Mouse (Mus musculus) cerebellum, adult 11 months (tissue): ENCODE results near the gene Them4.
"Not testable (repeated sequence)": the region's sequence is repeated elsewhere in the genome, so short reads cannot be mapped to it uniquely, and the experiment has no call there.

Experiments used
- DNase-seq: peaks from one replicate; pipeline ENCODE4 v3.0.0; 2022

Gene Them4

DNA sequence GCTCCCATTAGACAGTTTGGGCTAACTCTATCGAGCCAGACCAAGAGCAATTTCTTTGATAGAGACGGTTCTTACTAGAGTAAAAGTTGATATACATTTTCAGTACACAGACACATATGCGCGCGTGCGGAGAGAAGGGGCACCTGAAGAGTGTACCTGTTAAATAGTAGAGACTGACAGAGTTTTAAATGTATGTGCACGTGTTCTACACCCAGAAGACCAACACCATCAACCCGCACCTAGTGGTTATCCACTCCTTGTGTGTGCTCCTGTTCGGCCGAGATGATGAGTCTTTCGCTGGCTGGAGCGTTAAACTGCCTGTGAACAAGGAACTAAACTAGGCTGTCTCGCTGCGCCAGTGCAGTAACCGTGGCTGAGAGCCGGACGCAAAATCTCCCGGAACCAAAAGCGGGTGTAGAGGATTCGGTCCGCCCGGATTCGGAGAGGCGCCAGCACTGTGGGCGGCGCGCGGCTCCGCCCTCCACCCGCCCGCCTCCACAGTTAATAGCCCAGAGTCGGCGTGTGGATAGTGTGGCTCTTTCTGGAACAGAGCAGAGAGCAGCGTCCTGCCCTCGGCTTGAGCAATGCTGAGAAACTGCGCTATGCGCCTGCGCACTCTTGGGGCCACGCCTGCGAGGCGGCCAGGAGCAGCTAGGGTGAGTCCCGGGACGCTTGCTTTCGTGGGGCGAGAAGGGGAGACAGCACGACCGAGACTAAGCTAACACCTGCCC is at the start of gene Them4:
Gene Them4 (plus strand): TSS at position 457 of the 731 bp plus-strand sequence.
- DNase-seq, result peak; percentile 94

DNA sequence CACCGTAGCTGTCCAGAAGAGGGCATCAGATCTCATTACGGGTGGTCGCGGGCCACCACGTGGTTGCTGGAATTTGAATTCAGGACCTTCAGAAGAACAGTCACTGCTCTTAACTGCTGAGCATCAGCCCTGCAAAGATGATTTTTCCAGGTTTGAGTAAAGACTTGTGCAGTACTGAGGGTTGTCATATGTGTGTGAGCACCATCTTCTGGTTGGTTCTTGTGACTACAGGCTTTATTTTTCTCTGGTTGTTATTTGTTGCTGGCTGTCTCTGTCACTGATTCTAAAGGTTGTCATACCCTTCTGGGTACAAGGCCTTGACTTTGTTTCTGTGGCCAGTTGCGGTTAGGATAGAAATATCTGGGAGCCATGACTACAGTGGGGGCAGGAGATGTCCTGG is 49.3 kb upstream of the Them4 start:
- no peak for DNase-seq

DNA sequence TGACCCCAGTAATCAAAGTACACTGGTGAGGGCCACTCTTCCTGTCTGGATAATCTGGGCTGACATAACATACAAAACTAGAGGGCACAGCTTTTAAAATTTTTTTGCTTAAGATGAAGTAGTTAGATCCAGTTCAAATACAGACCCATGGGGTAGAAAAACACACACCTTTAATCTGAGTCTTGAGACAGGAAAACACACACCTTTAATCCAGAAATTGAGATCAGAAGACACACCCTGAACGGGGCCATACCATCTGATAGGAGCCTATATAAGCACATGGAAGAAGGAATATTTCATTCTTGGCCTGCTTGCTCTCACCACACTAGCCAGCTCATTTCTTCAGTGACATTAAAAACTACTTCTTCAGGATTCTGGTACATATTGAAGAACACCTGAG is 46.2 kb upstream of the Them4 start, which contains the start of gene Gm4778:
Gene Gm4778 (plus strand): TSS at position 301 of the 400 bp plus-strand sequence.
- not testable (repeated sequence) for DNase-seq

DNA sequence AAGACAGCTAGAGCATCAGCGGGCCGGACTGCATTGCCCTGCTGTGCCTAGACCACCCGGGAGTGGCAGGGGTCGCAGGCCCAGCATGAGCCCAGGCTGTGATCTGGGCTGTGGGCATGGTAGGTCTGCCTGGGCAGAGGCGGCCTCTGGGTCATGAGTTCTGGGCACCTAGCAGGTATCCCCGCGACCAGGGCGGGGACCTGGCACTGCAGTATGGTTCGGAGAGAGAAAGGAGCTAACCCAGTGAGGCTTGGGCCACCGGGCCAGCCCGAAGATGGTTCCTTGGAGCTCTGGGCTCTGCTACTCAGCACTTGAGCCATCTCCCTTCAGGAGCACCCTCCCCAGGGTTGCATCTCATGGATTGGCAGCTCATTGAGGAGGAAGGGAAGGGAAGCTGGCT is 33.9 kb upstream of the Them4 start:
- no peak for DNase-seq

DNA sequence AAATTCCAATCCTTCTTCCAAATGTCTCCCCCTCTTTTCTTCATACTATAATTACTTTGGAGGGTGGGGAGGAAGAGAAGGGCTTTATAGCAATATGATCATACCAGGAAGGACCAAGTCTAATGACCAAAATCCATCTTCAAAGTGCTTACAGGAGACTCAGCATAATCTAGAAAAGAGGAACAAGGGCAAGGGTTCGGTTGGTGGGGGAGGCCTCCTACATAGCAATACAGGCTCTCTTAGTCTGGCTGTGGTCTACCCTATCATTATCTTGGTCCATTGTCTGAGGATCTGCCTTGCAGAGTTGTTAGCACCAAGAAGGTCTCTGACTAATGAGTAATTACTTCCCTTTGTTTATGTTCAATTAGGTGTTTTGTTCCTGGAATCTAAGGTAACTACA is 4.4 kb upstream of the Them4 start:
- DNase-seq, result no peak

DNA sequence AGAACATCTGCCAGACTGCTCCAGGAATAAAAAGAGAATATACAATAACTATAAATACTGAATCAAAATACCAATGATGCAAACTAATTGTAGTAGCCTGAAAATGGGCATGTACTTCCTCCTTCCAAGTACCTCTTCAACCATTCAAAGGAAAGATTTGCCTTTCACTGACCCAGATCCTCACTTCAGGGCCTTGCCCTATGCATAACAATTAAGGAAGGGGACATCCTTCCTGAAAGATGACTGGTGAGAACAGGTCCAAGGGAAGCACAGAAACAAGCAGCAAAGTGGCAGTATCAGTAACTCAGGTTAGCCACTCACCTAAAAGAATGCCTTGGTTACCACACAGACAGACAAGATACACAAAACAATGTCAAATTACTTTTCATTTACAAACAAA is 2.9 kb upstream of the Them4 start:
- no peak for DNase-seq

DNA sequence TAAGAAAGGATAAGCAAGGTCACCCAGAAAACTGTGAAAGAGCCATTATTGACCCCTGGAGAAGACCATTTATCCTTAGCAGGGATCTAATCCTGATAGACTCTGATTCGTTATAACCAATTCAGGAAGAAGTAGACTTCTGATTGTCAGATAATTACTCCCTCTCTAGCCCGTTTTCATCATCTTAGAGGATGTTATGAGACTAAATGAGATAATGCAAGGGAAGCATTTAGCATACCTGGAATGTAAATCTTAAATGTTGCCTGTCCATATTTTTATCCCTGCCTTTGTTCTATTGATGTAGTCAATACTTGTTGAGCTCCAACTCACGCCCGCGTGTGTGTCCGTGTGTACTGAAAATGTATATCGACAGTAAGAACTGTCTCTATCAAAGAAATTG is 602 bp downstream of the Them4 start:
- no peak for DNase-seq

DNA sequence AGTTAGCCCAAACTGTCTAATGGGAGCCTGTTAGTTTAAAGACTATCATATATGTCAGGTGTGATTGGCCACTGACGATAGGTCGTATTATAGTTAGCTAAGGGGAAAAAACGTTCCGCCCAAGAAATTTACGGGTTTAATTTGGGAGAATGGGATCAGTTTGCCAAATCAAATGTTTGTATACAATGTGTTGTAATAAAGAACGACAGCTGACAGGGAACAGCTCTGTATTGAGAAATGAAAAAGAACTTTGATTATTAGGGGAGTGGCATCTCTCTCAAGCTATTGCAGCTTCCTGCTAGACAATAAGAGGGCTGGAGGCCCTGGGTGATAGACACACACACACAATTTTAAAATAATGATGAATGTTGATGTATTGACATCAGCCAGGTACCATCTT is 1.0 kb downstream of the Them4 start:
- no peak for DNase-seq

DNA sequence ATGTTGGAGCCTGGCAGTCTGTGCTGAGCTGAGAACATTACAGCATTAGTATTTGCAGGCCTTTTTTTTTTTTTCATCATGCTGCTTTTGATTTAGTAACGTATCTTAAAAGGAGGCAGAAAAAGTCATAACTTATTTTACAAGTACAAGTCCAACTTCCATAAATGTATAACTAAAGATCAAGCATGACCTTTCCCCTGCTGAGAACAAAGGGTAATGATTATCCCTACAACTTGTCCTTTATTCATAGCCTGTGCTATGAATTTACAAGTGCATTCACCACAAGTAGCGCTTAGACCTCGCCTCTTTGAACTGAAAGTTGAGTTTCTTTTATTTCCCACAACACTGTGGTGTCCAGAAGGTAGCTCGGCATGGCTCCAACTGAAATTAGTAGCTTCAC is 1.5 kb downstream of the Them4 start:
- DNase-seq, result no peak

DNA sequence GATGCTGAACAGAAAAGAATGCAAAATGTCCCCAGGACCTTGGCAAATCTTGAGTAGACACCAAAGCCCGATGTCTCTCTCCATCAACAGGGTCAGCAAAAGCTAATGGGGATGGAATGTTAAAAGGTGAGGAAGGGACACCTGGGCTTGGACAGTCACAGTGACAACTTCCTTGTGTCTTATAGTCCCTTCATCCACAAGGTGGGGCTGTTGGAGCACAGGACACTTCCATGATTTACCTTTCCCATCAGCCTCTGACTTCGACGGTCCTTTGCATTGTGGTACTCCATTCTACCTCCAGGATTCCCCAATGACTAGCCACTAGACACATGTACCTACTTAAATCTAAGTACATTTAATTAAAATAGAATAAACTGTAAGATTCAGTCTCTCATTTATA is 18.8 kb downstream of the Them4 start:
- no peak for DNase-seq

DNA sequence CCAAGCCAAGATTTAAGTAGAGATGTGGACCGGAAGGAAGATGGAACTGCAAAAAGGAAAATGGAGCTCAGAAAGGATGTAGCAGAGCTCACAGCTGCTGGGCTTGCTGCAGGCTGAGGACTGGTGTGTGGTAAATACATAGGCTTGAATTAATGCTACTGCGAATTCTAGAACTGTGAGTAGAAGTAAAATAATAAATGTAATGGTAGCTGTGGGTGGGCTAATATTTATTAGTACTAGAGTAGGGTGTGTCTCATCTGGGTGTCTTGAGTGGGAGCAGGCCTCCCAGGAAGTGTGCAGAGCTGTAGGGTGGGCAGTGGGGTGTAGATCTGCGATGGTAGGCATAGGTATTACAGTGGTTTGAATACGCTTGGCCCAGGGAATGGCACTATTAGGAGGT is 24.6 kb downstream of the Them4 start:
- DNase-seq, result no peak

DNA sequence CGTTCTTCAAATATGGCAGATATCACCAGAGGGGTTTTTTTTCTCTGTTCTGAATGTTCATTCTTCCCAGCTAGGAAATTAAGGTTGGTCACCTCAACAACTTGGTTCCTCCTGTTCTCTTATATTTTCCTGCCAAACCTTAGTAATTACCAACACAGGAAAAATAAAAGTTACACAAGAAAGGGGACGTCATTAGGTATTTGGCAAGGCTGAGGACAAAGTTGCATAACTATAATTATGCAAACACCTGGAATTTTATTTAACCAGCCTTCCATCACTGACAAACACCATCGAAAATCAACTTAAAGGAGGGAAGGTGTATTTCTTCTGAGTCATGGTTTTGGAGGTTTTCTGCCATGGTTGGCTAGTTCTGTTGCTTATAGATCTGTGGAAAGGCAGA is 28.6 kb downstream of the Them4 start:
- DNase-seq, result no peak

DNA sequence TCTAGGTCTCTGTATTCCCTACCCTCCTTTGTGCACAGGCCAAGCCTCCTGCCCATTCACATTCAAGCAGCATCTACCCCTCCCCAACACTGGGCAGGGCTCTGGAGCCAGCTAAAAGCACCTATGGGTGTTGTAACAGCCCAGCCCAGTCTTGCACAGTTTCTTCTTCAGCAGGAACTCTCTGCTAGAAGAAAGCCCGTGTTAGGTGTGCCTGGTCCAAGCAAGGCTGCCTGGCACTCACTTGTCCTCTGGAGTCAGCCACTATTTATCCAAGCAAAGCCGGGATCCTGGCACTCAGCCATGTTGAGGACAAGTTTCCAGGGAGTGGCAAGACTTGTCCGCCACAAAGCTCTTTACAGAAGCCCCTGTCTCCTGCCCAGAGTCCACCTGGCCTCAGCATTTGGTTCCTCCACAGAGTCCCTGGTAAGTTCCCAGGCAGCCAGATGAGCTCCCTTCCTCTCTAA is 32.1 kb downstream of the Them4 start, which contains the start of gene Them5:
Gene Them5 (plus strand): TSS at position 141 of the 464 bp plus-strand sequence.
- DNase-seq, result no peak

DNA sequence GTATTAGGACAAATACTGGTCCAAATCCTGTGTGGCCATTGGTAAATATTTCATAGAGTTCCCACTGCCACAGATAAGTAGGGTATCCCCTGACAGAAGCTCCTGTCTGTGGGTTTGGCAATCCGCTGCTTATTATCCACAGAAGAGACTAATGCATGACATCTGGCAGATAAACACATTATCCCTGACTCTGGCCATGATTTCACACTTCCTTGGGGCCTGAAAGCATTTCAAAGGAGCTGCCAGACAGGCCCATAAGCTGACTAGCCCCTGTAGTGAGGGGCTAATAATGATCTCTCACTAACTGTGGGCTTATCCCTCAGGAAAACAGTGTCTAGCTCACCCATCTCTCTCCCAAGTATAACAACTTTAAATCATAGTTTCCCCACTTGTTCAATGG is 32.7 kb downstream of the Them4 start:
- DNase-seq, result no peak

DNA sequence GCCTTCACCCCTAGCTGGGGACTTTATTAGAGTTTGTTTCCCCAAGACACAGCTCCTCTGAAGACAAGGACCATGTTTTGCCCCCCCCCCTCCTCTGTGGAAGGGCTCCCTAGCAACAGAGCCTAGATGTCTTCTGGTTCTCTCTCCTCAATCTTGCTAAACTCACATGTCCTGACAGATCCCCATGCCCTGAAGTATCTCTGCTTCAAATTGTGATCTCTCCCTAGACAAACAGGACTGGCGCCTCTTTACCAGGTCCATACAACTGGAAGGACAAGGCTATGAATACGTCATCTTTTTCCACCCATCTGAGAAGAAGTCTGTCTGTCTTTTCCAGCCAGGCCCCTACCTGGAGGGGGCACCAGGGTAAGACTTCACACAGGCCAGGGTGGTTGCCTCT is 34.3 kb downstream of the Them4 start:
- DNase-seq, result no peak

DNA sequence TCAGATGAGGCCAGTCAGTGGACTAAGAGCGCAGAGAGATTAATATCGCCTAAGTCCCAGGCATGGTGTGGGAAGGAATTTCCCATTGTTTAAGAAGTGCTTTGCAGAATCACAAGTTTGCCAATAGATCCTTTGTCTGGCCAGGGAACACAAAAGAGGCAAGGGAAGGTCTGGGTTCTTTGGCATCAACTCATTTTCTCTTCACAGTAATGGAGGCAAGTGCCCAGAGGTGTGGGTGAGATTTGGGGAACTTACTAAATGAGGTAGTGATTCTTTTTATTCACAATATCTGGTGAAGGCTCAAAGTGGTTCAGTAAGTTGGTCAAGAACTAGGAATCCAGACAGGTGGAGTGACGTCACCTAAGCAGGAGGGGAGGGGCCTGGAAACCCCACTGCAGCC is 35.0 kb downstream of the Them4 start:
- no peak for DNase-seq

DNA sequence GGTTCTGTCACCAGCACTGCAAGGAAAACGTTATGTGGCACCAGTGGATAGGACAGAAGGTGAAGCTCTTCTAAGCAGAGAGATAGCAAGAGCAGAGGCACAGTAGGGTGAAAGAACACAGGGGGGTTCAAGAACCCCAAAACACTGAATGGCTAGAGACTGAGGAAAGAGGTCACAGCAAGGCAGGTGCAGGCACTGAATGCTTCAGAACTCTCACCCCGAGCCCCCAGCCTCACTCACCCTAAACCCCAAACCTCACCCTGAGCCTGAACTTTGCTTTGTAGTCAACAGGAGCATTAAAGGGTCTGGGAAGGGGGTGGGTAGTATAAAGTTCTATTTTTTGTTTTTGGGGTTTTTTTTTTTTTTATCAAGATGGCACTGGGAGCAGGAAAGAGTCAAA is 38.3 kb downstream of the Them4 start:
- no peak for DNase-seq

DNA sequence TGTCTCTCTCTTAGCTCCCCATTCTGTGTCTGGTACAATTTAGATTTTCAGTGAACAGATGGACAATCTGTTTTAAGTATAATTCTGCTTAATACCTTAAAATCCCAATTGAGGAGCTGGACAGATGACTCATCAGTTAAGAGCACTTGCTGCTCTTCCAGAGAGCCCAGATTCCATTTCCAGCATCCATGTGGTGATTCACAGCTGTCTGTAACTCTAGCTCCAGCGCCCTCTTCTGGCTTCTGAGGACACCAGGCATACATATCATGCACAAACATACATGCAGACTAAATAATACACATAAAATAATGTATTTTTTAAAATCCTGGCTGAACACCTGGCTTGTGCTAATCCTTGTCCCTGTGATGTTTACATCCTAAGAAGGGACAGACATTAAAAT is 50.9 kb downstream of the Them4 start:
- no peak for DNase-seq

DNA sequence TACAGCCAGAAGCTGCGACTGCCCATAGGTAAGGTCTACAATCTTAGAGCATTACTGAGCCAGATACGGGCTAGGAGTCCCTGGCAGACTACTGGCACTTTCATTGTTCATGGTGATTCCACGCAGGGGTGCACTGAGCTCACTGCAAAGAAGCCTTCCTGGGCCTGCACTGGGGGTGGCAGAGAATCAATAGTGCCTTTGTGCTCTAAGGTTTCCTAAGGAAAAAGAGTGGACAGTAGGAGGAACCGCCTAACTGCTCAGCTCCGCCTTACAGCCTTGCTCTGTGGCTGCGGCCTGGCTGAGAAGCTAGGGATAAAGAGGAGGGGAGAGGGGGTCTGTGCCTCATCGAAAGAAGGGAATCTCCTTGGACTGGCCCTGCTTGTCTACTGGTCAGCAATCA is 52.2 kb downstream of the Them4 start, which contains the start of gene C2cd4d:
Gene C2cd4d (plus strand): TSS at position 301 of the 400 bp plus-strand sequence.
- DNase-seq, result no peak

DNA sequence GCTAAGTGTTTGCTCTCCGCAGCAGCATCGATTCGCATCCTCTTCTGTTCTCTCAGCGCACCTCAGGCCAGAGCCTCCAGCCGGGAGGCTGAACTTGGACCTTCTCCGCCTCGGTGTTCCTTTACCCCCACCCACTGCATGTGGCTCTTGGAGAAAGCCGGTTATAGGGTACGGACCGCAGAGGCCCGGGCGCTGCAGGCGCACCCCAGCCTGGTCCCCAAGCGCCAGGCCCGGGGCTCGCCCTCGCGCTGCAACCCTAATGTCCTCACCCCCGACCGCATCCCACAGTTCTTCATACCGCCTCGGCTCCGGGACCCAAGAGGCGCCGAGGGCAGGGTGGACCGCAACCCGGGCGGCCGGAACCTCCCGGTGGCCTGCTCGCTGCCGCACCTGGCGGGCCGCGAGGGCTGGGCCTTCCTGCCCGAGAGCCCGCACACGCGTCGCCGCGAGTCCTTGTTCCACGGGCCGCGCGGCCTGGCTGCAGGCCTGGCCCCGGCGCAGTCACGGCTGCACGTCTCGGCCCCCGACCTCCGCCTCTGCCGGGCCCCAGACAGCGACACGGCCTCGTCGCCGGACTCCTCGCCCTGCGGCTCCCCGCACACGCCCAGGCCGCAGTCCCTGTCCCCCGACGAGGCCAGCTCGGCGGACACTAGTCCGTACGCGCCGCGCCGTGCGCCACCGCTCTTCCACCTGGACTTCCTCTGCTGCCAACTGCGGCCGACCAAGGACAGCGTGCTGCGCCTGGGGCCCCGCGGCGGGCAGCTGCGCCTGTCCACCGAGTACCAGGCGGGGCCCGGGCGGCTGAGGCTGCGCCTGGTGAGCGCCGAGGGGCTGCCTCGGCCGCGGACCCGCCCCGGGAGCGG is 53.6 kb downstream of the Them4 start:
- peak; percentile 57 for DNase-seq

DNA sequence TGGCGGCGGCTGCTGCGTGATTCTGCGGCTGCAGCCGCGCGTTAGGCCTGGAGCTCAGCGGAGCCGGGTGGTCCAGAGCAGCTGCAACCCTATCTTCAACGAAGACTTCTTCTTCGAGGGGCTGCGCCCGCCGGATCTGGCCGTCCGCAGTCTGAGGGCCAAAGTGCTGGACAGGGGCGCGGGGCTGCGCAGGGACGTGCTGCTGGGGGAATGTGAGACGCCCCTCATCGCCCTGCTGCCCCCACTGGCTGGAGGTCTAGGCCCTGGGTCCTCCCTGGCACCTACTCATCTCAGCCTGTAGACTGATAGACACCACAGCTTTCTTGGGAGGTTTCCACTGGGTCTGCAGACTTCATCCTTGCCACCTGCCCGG is 54.3 kb downstream of the Them4 start:
- no peak for DNase-seq

DNA sequence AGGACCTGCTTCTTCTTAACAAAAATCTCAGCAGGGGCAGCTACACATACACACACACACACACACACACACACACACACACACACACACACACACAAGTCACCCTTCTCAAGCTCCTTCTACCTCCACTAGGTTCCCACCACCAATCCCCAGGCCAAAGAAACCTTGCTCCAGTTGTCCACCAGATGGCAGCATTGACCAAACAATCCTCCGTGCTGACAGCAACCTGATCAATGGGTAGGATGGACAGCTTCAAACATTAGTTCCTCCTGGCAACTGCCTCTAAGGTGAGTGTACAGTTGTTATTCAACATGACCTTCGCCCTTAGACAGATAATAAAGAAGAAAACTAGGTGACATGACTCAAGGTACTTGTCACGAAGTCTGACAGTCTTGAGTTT is 56.9 kb downstream of the Them4 start:
- peak; percentile 79 for DNase-seq

DNA sequence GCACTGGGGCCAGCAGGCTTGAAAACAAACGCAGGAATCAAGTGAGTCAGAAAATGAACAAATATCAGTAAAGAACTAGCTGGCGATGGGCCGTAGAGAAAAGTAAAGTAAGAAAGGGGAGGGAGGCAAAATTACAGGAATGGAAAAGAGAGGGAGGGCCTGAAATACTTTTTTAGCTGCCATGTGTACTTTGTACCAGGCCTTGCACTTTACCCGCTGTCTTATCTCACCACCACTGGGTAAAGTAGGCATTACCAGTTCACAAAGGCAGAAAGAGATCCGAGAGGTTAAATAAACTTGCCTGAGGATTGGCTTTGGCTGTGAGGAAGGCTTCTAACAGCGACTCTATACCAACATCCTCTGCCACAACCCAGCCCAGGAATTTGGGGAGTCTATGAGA is 57.6 kb downstream of the Them4 start:
- no peak for DNase-seq

DNA sequence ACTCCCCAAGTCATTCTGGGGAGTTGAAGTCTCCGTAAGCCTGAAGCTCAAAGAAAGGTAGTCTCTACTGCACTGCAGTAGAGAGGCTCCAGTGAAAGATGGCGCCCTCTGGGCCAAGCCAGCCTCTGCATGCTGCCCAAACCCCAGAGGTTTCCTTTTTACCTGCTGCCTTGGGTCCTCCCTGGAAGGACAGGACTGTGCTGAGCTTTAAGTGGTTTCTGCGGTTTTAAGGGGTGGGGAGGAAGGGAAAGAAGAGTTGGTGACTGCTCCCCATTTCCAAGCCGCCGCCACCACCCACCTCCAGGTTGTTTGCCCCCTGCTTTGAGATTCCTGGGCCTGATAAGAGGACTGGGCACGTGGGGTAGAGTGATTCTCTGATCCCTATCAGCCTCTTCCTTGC is 58.7 kb downstream of the Them4 start:
- DNase-seq, result no peak
